Mouse (Mus musculus) embryonic fibroblast, embryonic 13.5 days (primary cell): ENCODE results near the gene Fam187b.

Source experiments
- CTCF ChIP-seq: IDR thresholded peaks from 2 replicates; pipeline ENCODE4 v1.5.1; 2011; ENCODE audit warnings: mild to moderate bottlenecking, control low read depth, low read length, moderate library complexity, borderline replicate concordance; ENCODE audit not compliant: insufficient read depth
- POLR2A ChIP-seq: IDR thresholded peaks from 2 replicates; pipeline ENCODE4 v1.6.1; 2011; ENCODE audit warnings: low read depth, mild to moderate bottlenecking, control low read depth, low read length, moderate library complexity

DNA sequence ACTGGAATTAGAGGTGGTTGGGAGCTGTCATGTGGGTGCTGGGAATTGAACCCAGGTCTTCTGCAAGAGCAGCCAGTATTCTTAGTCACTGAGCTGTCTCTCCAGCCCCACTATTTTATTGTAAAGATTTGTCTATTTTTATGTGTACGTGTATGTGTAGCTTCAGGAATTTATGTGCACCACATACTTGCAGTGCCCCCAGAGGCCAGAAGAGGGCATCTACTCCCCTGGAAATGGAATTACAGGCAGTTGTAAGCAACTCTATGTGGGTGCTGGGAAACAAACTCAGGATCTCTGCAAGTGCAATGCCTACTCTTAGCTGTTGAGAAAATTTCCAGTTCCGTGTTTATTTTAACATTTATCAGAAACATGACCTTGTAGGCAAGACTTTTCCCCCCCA lies 22.9 kb downstream of the Fam187b start:
- TF ChIP-seq CTCF (no peak), POLR2A (no peak)
